8 mouse cellular contexts compared by ENCODE assay signal in the genomic region with DNA sequence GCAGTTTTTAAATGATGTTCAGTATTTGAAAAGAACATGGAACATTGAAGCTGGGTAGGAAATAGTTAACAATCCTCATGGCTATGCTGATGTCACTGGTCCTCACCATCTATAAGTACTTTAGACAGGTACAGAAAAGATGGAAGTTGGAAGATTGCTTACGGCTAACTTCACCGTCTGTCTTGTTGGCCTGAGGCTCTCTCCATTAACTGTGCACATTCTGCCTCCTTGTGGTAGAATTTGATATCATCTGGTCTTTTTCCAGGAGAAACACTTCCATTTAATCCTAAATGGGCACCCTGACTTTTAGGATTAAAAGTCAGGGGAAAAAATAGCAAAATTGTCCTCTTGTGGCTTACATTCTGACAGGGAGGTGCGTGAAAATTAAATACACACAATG.
A peak's percentile ranks its signal among the peaks of the same experiment; 100 is the strongest.
DNase-seq lines count a peak whose midpoint lies in the region; ATAC-seq and TF ChIP-seq lines count a peak whose summit lies in the region.

No protein-coding gene starts in this region.

- no peak for TF ChIP-seq POLR2A in liver, adult 2 months (IDR thresholded peaks at IDR 0.05; ENCODE audit: extremely low read depth, insufficient read depth, low read length)

- H3K4me1 ChIP-seq in liver, adult 2 months (ENCODE audit: control insufficient read depth, insufficient read depth, low read length) = no peaks in the 10 kb centered on the region
- no peaks in the 10 kb centered on the region for H3K4me1 ChIP-seq in liver, embryonic 12.5 days
- H3K4me1 ChIP-seq in hindbrain, embryonic 15.5 days (replicated peaks) = no peaks in the 10 kb centered on the region
- no peaks in the 10 kb centered on the region for H3K4me1 ChIP-seq in midbrain, embryonic 15.5 days

- DNase-seq in cerebellum, adult 18-20 months = peak; percentile 21 to 30
- DNase-seq in liver, adult 2 months (ENCODE audit: extremely low read depth, low read depth, low spot score) = peak; percentile 48
- DNase-seq in adipocyte (ENCODE audit: low spot score) = peak; percentile 74

- no peak for ATAC-seq in cerebellum, adult (ENCODE audit: insufficient number of reproducible peaks, low FRiP score, low TSS enrichment)
- ATAC-seq in liver, embryonic 12.5 days = no peak
- peak; percentile 60; the same call in 1 of the 2 replicates for ATAC-seq in hindbrain, embryonic 15.5 days (ENCODE audit: low FRiP score, low read depth)
- peak; percentile 79 for ATAC-seq in midbrain, embryonic 15.5 days (replicated peaks)
- ATAC-seq in inflammation-experienced regulatory T-cells, adult 6 months = no peak

- H3K27me3 ChIP-seq in liver, adult 2 months (ENCODE audit: control insufficient read depth, insufficient read depth, low read length) = no peaks in the 10 kb centered on the region
- H3K27me3 ChIP-seq in liver, embryonic 12.5 days (replicated peaks) = peaks cover 2% of the 10 kb centered on the region; the same call in 1 of the 2 replicates
- H3K27me3 ChIP-seq in hindbrain, embryonic 15.5 days = no peaks in the 10 kb centered on the region
- H3K27me3 ChIP-seq in midbrain, embryonic 15.5 days (replicated peaks) = no peaks in the 10 kb centered on the region

- H3K9me3 ChIP-seq in liver, embryonic 12.5 days (replicated peaks) = no peaks in the 10 kb centered on the region
- H3K9me3 ChIP-seq in hindbrain, embryonic 15.5 days = no peaks in the 10 kb centered on the region
- H3K9me3 ChIP-seq in midbrain, embryonic 15.5 days = no peaks in the 10 kb centered on the region

- no peak for TF ChIP-seq CTCF in liver, adult 2 months (IDR thresholded peaks at IDR 0.05; ENCODE audit: low read depth, low read length)

- no peak overlapping the region for H3K4me3 ChIP-seq in liver, adult 2 months (ENCODE audit: insufficient read depth, low read depth, low read length)
- no peak overlapping the region for H3K4me3 ChIP-seq in liver, embryonic 12.5 days
- no peak overlapping the region for H3K4me3 ChIP-seq in hindbrain, embryonic 15.5 days
- H3K4me3 ChIP-seq in midbrain, embryonic 15.5 days = no peak overlapping the region

- 9% methylated on average over 3 of the region's 3 CpGs for WGBS in liver, adult 2 months
- 18% methylated on average over 3 of the region's 3 CpGs for WGBS in liver, embryonic 12.5 days (ENCODE audit: insufficient replicate concordance)
- 7% methylated on average over 3 of the region's 3 CpGs for WGBS in hindbrain, embryonic 15.5 days
- 7% methylated on average over 3 of the region's 3 CpGs for WGBS in midbrain, embryonic 15.5 days

- no peak overlapping the region for H3K27ac ChIP-seq in liver, adult 2 months (replicated peaks; ENCODE audit: insufficient read depth, low read depth, low read length)
- no peak overlapping the region for H3K27ac ChIP-seq in liver, embryonic 12.5 days
- no peak overlapping the region for H3K27ac ChIP-seq in hindbrain, embryonic 15.5 days (replicated peaks)
- no peak overlapping the region for H3K27ac ChIP-seq in midbrain, embryonic 15.5 days

- no peak overlapping the region for H3K9ac ChIP-seq in liver, adult 2 months (ENCODE audit: low read depth, low read length)
- no peak overlapping the region for H3K9ac ChIP-seq in liver, embryonic 12.5 days
- H3K9ac ChIP-seq in hindbrain, embryonic 15.5 days = no peak overlapping the region
- no peak overlapping the region for H3K9ac ChIP-seq in midbrain, embryonic 15.5 days

- no peaks in the 10 kb centered on the region for H3K36me3 ChIP-seq in liver, adult 2 months (ENCODE audit: control insufficient read depth, insufficient read depth, low read length)
- H3K36me3 ChIP-seq in liver, embryonic 12.5 days = no peaks in the 10 kb centered on the region
- H3K36me3 ChIP-seq in hindbrain, embryonic 15.5 days = no peaks in the 10 kb centered on the region
- no peaks in the 10 kb centered on the region for H3K36me3 ChIP-seq in midbrain, embryonic 15.5 days (replicated peaks)

- H3K79me2 ChIP-seq in liver, adult 2 months (ENCODE audit: control insufficient read depth, insufficient read depth, low read length) = no peaks in the 10 kb centered on the region

- H3K4me2 ChIP-seq in liver, embryonic 12.5 days = no peak overlapping the region
- no peak overlapping the region for H3K4me2 ChIP-seq in hindbrain, embryonic 15.5 days
- H3K4me2 ChIP-seq in midbrain, embryonic 15.5 days = no peak overlapping the region

Comparison
In these comparisons a context has a peak if more than half of its experiments do, and no peak if none do; other contexts are left out.
1. ATAC-seq: peak in hindbrain, embryonic 15.5 days (single experiment) and midbrain, embryonic 15.5 days (single experiment); none in cerebellum, adult (single experiment), liver, embryonic 12.5 days (single experiment) and inflammation-experienced regulatory T-cells, adult 6 months (single experiment).
2. Peak in every context shown above with its lines, with median percentiles within 50 percentile points of each other: DNase-seq.